Mouse (Mus musculus): ENCODE data around the gene Adamts12. TPM values are rescaled to one million over a fixed set of nuclear protein-coding genes. Genes with fewer than 3 reads are reported as not detected.

Gene Adamts12
- total RNA-seq, 2 experiments from 2014 or later = 0.05 TPM; not detected in 1

- no peak for ATAC-seq (replicated peaks; ENCODE audit: low FRiP score, low TSS enrichment, poor library complexity, severe bottlenecking)
These were observed 68.3 kb downstream of the Adamts12 start for GRCm38 (mm10) chr15:11132586-11133558.

GRCm38 (mm10) chr15:11145581-11145980, 81.0 kb downstream of the Adamts12 start:
- no peak for ATAC-seq (replicated peaks; ENCODE audit: low FRiP score, low TSS enrichment, poor library complexity, severe bottlenecking)

DNA sequence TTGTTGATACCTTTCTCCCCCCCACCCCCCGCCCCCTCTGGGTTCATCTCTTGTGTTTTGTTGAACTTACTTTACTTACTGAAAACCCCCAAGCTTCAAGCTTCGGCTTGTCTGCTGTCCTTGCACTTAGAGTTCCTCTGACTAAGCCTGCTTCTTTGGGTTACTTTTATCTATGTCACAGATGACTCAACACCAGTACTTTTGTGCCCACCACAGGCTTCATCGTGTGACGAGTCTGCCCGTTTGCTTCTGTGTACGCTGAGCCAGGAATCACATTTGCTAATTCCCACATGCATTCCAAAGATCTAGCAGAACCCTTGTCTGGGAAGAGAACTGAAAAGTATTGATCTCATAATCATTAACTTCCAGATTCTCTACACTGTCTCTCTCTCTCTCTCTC, 94.8 kb downstream of the Adamts12 start:
- ATAC-seq (replicated peaks; ENCODE audit: low FRiP score, low TSS enrichment, poor library complexity, severe bottlenecking) = no peak

GRCm38 (mm10) chr15:11160759-11161158, 96.2 kb downstream of the Adamts12 start:
- ATAC-seq (replicated peaks; ENCODE audit: low FRiP score, low TSS enrichment, poor library complexity, severe bottlenecking) = no peak

DNA sequence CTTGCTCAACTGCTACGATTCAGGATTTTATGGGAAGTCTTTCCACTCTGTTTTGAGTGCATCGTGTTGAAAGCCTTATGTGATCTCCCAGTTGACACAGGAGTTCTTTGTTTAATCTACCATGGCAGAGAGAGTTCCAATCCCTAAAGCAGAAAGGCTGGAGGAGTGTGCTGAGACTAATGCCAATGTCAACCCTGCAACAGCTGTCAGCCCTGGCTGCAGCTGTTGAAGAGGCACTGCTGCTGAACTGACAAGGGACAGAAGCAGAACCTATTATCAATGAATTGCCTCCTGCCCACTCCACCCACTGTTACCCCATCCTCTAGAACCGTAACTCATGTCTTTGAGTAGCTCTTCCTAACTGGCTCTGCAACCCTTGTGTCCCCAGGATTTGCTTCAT, 101.3 kb downstream of the Adamts12 start:
- no peak for ATAC-seq (replicated peaks; ENCODE audit: low FRiP score, low TSS enrichment, poor library complexity, severe bottlenecking)

DNA sequence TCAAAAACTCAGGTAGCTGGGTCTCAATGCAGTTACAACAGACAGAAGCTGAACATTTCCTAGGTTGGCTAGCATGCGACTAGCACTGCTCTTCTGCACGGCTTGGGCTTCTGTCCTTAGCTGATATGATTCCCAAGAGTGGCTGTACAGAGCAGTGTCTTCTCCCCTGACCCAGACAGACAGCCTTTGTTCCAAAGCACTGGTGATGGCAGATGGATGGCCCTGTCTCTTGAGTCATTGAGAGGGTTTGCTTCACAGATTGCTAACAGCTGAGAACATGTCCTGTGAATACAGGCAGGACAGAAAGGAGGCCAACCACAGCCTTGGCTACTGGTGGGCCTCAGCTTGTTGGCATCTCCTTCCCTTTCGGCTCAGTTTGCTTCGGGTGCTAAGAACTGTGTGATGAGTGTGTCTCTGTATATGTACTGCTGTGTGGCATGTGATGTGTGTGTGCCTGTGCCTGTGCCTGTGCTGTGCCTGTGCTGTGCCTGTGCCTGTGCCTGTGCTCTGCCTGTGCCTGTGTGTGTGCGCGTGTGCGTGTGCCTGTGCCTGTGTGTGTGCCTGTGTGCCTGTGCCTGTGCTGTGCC, 109.4 kb downstream of the Adamts12 start:
- no peak for ATAC-seq (replicated peaks; ENCODE audit: low FRiP score, low TSS enrichment, poor library complexity, severe bottlenecking)

GRCm38 (mm10) chr15:11174842-11175241, 110.3 kb downstream of the Adamts12 start:
- no peak for ATAC-seq (replicated peaks; ENCODE audit: low FRiP score, low TSS enrichment, poor library complexity, severe bottlenecking)

GRCm38 (mm10) chr15:11177448-11177847, 112.9 kb downstream of the Adamts12 start:
- no peak for ATAC-seq (replicated peaks; ENCODE audit: low FRiP score, low TSS enrichment, poor library complexity, severe bottlenecking)

DNA sequence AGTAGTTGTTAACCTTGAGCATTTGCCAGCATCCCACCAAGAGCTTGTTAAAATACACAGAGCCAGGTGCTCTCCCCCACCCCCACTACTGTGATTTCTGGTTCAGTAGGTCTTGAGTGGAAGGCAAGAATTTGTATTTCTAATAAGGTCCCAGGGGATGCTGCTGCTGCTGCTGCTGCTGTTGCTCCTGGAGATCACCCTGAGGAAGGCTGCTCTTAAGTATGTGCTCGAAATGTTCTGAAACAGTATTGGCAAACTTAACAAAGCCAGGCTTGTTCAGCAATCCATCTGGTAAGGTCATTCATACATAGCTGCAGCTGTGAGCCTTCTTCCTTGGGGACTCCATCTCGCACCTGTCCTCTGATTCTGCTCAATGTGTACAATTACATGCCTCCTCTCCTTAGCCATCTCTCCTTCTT, 115.2 kb downstream of the Adamts12 start:
- no peak for ATAC-seq (replicated peaks; ENCODE audit: low FRiP score, low TSS enrichment, poor library complexity, severe bottlenecking)

DNA sequence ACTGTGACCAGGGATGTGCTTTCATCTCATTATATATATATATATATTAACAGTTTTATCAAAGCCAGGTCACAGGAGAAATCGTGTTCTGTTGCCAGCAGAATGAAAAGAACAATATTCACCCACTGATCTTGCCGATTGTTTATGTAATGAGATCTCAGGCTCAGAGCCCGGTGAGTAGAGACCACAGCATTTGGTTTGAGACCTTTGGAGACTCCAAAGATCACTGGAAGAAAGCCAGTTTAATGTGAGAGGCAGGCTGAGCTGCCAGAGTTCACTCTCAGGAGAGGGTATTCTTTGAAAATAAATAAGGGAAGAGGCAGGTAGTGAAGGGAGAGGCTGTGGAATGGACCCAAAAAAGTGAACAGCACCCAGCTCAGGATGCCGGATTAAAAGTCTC, 122.1 kb downstream of the Adamts12 start:
- ATAC-seq (replicated peaks; ENCODE audit: low FRiP score, low TSS enrichment, poor library complexity, severe bottlenecking) = no peak

- no peak for ATAC-seq (replicated peaks; ENCODE audit: low FRiP score, low TSS enrichment, poor library complexity, severe bottlenecking)
These were observed 125.9 kb downstream of the Adamts12 start for GRCm38 (mm10) chr15:11190447-11190846.

DNA sequence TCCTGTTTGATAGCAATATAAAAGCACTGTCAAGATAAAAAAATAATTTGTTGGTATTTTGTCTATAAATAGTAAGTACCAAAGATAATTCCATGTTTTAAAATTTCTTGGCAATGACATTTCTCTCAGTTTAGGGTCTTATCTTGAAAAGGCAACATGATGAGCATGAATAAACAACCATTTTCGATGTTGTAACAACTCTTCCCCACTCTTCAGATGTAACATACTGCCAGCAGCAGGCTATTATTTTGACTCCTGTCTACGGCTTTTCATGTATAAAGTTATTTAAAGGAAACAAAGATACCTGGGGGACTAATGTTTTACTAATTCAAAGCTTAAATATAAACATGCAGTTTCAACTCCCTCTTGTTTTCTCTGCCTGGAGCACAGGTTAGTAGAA, 128.2 kb downstream of the Adamts12 start:
- ATAC-seq (replicated peaks; ENCODE audit: low FRiP score, low TSS enrichment, poor library complexity, severe bottlenecking) = no peak

DNA sequence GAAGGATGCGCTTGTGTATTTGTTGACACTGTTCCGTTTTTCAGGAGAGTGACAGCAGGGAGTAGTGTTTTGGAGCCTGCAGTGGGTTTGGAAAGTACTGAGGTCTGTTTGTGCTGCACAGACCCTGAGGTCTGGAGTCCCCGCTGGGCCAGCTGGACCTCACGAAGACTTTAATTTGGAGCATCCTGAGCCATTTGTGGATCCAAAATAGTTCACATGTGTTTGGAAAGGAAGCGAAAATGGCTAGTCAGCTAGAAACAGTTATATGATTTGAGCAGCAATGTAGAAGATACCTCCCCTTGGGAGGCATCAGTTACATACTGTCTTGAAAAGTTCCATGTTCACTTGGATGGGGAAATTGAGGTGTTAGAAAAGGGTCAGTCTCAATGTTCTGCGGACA, 132.5 kb downstream of the Adamts12 start:
- no peak for ATAC-seq (replicated peaks; ENCODE audit: low FRiP score, low TSS enrichment, poor library complexity, severe bottlenecking)

- ATAC-seq (replicated peaks; ENCODE audit: low FRiP score, low TSS enrichment, poor library complexity, severe bottlenecking) = no peak
These were observed 133.7 kb downstream of the Adamts12 start for GRCm38 (mm10) chr15:11198246-11198795.

- ATAC-seq (replicated peaks; ENCODE audit: low FRiP score, low TSS enrichment, poor library complexity, severe bottlenecking) = no peak
These were observed 138.5 kb downstream of the Adamts12 start for GRCm38 (mm10) chr15:11203084-11203483.

- no peak for ATAC-seq (replicated peaks; ENCODE audit: low FRiP score, low TSS enrichment, poor library complexity, severe bottlenecking)
These were observed 140.3 kb downstream of the Adamts12 start for GRCm38 (mm10) chr15:11204934-11205333.

- no peak for ATAC-seq (replicated peaks; ENCODE audit: low FRiP score, low TSS enrichment, poor library complexity, severe bottlenecking)
These were observed 146.4 kb downstream of the Adamts12 start for GRCm38 (mm10) chr15:11210976-11211375.

DNA sequence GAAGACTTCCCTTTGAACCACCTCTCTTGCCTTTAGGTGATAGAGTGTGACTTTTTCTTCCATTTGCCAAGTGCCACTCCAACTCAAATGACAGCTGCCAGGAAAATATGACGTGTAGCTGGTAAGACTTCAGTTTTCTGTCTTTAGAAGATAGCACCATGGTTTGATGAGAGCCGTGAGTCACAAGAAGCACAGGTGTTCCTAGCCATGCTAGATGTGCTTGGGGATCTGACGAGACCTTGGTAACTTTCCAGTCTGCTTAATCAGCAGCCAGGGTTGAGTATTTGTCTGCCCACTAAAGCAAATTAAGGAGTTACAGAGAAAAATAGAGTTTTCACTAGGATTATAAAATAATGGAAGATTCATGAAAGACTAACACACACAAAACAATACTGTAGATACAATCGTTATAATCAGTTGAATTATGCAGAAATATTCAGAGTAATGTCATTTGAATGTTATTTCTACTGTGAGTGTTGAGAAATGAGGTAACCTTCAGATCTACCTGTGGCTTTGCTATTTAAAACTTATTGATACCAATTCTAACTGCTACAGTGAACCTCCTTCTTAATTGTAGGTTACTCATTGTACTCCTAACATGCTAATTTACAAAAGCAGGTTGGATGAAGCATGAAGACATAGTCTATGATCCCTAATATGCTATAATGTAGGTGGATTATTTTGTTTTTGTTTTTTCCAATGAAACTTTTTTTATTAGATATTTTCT, 169.5 kb downstream of the Adamts12 start:
- no peak for ATAC-seq (replicated peaks; ENCODE audit: low FRiP score, low TSS enrichment, poor library complexity, severe bottlenecking)

- ATAC-seq (replicated peaks; ENCODE audit: low FRiP score, low TSS enrichment, poor library complexity, severe bottlenecking) = no peak
These were observed 175.8 kb downstream of the Adamts12 start for GRCm38 (mm10) chr15:11240406-11240805.

GRCm38 (mm10) chr15:11241288-11241687, 176.7 kb downstream of the Adamts12 start:
- no peak for ATAC-seq (replicated peaks; ENCODE audit: low FRiP score, low TSS enrichment, poor library complexity, severe bottlenecking)

Measured in megakaryocyte-erythroid progenitor cell, adult 5-6 weeks (primary cell).